Mouse (Mus musculus): ENCODE measurements around the gene AU040320.

DNA sequence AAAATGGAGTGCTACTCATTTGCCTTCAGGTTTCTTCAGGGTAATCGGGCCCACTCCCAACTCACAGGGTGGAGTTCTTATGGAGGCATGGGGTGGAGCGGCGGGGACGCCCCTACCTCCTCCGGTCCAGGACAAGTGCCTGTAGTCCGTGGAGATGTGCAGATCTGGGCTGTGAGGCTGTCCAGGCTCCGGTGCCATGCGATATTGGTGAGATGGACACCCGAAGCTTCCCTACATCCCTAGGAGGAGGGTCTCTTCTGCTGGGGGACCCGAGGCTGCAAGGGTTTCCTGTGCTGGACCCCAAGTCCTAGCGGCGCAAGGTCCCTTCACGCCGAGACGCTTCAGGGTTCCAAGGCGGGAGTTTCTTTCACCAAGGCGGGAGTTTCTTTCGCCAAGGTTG is 21.2 kb upstream of the AU040320 start:
- TF ChIP-seq POLR2A (IDR thresholded peaks at IDR 0.05; ENCODE audit: insufficient read depth, low read depth, low read length) (no peak), CTCF (IDR thresholded peaks at IDR 0.05) (no peak), EP300 (IDR thresholded peaks at IDR 0.05; ENCODE audit: insufficient read depth, low read depth, low read length) (no peak)
